Mouse (Mus musculus) granulocyte monocyte progenitor cell, adult 5-6 weeks (primary cell): ENCODE results near the gene Llgl2. TPM values are rescaled to one million over a fixed set of nuclear protein-coding genes. Genes with fewer than 3 reads are reported as not detected.

Experiments
- ATAC-seq: replicated peaks from 2 replicates; pipeline ENCODE4 v1.8.0; 2016; ENCODE audit warnings: mild to moderate bottlenecking, moderate TSS enrichment, inconsistent platforms; ENCODE audit not compliant: poor library complexity, severe bottlenecking
- total RNA-seq, 2 experiments: library from RNA; stranded (forward) in 1 of 2; stranded (reverse) in 1 of 2; fragments of 200-712, 200-1000 nt in 1 of 2; fragments of >200 nt in 1 of 2; fragmentation: Nextera tagmentation in 1 of 2; gene quantifications; 2 replicates each; pipeline ENCODE4 v1.2.3; 2014 to 2017

Llgl2 gene
- total RNA-seq, 2 experiments from 2014 or later = 2.8 to 11.3 TPM

- ATAC-seq = peak; percentile 69
Measured at GRCm38 (mm10) chr11:115869393-115869792, 45.5 kb downstream of the Llgl2 start.

- no peak for ATAC-seq
Measured at GRCm38 (mm10) chr11:115872437-115872836, 48.6 kb downstream of the Llgl2 start.

DNA sequence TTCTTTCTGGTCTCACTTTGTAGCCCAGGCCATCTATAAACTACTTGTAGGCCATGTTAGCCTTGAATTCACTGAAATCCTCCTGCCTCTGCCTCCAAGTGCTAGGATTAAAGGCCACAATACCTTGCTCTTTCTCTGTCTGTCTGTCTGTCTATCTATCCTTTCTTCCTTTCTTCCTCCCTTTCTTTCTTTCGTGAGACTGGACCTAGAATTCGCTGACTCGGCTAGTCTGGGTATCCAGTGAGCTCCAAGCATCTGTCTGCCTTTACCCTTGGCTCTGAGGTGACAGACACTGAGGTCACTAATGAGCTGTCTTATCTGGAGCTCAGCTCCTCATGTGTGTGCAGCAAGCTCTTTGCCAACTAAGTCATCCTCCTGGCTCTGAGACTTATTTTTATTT lies 52.1 kb downstream of the Llgl2 start:
- ATAC-seq = no peak

- ATAC-seq = no peak
Measured at GRCm38 (mm10) chr11:115876438-115876837, 52.6 kb downstream of the Llgl2 start.

- ATAC-seq = peak; percentile 48
Measured at GRCm38 (mm10) chr11:115877174-115877755, 53.4 kb downstream of the Llgl2 start.

- no peak for ATAC-seq
Measured at GRCm38 (mm10) chr11:115878071-115878470, 54.2 kb downstream of the Llgl2 start.

DNA sequence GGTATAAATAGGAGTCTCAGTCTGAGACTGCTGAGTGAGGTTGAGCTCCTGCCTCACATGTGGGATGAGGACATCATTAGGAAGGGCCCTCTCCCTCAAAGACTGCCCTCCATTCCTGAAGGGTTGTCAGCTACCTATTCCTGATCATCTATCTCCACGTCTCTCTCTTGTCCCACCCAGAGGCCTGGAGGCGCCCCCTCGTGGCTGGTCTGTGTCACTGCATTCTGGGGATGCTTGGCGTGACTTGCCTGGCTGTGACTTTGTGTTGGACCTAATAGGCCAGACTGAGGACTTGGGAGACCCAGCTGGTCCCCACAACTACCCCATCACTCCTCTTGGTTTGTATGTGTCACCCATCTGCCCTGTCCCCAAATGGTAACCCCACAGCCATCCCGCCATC lies 57.2 kb downstream of the Llgl2 start:
- ATAC-seq = peak; percentile 42

GRCm38 (mm10) chr11:115883251-115883650 lies 59.4 kb downstream of the Llgl2 start:
- ATAC-seq = no peak

- no peak for ATAC-seq
Measured at GRCm38 (mm10) chr11:115884361-115884760, 60.5 kb downstream of the Llgl2 start.

GRCm38 (mm10) chr11:115885281-115885680 lies 61.4 kb downstream of the Llgl2 start:
- no peak for ATAC-seq

DNA sequence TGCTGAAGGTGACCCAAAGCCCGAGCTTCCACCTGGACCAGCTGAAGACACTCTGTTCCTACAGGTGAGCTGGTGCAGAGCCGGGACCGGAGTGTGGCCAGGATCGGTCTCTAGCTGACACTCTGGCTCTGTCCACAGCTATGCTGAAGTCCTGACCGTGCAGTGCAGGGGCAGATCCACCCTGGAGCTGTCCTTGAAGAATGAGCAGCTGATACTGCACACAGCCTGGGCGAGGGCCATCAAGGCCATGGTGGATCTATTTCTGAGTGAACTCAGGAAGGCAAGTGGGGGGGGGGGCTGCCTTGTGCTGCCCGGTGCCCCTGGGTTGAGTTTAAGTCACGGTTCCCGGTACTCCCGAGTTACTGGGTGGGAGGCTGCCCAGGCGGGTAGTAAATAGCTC lies 62.6 kb downstream of the Llgl2 start:
- no peak for ATAC-seq

DNA sequence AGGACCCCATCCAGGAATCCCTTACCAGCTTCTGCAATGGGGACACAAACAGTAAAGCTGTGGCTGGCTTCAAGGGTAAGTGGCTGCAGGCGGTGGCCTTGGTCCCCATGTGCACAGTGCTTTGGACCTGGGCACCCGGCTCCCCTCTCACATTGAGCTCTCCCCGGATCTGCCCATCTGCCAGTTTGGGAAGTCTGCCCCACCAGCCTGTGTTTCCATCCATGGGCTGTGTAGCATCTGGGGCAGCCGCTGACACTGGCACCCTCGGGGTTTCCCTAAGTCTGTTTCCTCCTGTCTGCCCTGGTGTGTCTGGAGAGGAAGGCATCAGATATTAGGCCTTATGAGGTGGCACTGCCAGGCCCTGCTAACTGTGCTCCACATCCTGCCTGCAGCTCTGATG lies 64.2 kb downstream of the Llgl2 start:
- ATAC-seq = no peak

- ATAC-seq = no peak
Measured at GRCm38 (mm10) chr11:115889159-115889558, 65.3 kb downstream of the Llgl2 start.

GRCm38 (mm10) chr11:115892213-115892612 lies 68.4 kb downstream of the Llgl2 start:
- ATAC-seq = no peak

- no peak for ATAC-seq
Measured at GRCm38 (mm10) chr11:115893071-115893470, 69.2 kb downstream of the Llgl2 start.

DNA sequence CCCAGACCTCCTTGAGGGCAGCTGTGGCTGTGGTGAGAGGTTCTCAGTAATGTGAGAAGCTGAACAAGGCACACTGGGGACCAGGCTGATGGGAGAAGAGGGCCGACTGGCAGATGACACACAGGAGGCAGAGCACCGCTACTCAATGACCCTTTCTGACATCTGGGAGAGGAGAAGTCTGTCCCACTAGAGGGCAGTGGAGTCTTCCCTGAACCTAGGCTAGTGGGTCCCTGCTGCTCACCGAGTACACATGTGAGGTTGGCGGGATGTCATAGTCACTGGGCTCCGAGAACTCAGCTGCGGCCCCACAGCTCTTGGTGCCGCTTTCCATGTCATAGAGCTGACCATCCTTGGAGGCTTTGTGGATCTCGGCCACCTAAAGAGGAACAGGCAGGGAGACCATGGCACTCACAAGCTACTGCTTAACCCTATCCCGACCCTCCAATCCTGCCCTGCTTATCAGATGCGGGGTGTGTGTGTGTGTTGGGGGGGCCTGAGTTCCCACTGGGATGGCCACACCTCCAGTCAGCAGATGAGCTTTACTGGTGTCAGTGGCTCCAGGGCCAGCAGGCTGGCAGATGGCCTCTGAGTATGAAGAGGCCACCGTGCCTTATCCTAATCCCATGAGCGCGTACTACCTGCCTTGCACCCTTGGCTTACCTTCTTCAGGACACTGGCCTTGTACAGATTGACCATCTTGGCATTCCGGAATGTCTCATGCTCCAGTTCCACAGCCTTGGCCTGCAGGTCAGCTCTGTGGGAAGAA lies 71.1 kb downstream of the Llgl2 start:
- no peak for ATAC-seq

DNA sequence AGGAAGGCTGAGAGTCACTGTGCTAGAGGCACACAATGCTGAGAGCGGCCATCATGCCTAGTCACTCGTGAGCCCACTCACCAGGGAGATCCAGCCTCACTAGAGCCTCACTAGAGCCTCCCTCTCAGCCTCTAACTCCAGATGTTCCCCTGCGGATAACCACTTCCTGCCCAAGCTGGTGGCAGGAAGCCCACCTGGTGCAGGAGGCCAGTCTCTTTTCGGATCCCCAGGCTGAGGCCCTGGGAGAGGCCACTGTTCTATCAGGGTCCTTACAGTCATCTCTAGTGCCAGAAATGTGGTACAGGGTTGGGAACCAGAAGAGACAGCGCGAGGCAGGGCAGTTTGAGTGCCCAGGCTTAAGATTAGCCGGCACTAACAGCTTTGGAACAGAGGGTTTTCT lies 74.6 kb downstream of the Llgl2 start:
- peak; percentile 24 for ATAC-seq

DNA sequence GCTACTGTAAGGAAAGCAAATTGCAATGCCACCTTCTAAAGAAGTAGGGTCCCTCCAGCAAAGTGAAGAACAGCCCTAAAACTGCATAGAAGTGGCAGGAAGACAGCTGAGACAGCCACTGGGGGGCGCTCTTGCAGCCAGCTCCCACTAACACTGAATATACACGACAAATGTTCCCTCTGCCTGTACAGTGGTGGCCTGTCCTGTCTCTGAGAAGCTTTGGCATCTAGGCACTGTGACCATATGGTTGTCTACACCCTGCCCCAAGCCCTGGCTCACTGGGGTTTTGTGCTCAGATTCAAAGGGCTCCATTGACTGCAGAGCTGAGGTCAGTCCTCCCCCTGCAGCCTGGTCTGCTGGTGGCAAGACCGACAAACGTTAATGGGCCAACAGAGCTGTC lies 75.0 kb downstream of the Llgl2 start:
- ATAC-seq = 0 out of 2 replicates have a peak, but pooled peaks have one; percentile 12

- peak; percentile 26 for ATAC-seq
Measured at GRCm38 (mm10) chr11:115899486-115900266, 75.8 kb downstream of the Llgl2 start, which contains the start of gene Smim5. Gene Smim5, plus strand, starts transcription at chr11:115899966.

GRCm38 (mm10) chr11:115900561-115901337 lies 76.9 kb downstream of the Llgl2 start:
- ATAC-seq = no peak
